Mouse (Mus musculus) ES-Bruce4 (cell line): ENCODE data around the gene Crtac1.

ENCODE experiments used
- CTCF ChIP-seq: IDR thresholded peaks from one replicate; pipeline ENCODE4 v1.8.1; 2011; ENCODE audit warnings: low read depth, low read length
- POLR2A ChIP-seq: IDR thresholded peaks from one replicate; pipeline ENCODE4 v1.8.1; 2011; ENCODE audit warnings: low read length; ENCODE audit not compliant: insufficient read depth

DNA sequence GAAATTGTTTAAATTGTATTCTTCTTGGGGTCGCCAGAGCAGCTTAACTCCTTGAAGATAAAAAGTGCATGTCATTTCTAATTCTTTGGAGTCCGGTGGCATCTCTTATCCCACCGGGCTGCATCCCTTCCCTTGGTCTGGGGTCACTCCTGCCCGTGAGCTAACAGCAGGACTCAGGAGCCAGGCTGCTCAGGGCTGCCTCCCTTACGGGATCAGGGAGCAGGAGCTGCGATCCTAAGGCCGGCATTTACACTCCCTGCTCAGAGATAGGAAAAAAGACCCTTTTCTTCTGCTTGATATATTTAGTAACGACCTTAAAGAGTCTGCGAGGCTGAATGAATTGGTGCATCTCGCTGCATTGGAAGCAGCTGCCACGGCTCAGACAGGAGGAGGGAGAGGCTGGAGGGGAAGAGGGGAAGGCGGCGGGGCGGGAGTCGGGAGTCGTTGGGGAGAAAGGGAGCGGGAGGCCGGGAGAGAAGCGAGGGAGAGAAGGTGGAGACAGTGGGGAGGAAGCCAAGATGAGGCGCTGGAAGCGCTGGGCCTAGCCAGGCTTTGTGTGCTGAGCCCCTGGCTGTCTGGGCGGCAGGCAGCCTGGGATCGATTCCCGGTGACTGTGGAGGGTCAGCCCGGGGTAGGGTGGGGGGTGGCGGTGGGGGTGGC lies 51.1 kb downstream of the Crtac1 start:
- TF ChIP-seq POLR2A, result no peak
- TF ChIP-seq CTCF, result no peak
